11 mouse cellular contexts compared by ENCODE assay signal in genomic region chr5:4993192-4993601, GRCm38 (mm10).
DNase-seq lines count a peak whose midpoint lies in the region; ATAC-seq and TF ChIP-seq lines count a peak whose summit lies in the region.
"Had no signal": no experiment of that assay in that cellular context is flagged by ENCODE, and none has a peak within 500 bp of the region (broad histone marks: within the 10 kb centered on the region; RNA-seq: fewer than 3 reads in every experiment).

No protein-coding gene starts in this region.

- ATAC-seq in hindbrain, postnatal 0 days, result peak; percentile 79; the same call in 1 of the 2 replicates
- ATAC-seq in hindbrain, embryonic 13.5 days (ENCODE audit: low FRiP score), result no peak
- no peak for ATAC-seq in megakaryocyte-erythroid progenitor cell, adult 5-6 weeks (replicated peaks; ENCODE audit: low FRiP score, low TSS enrichment, poor library complexity, severe bottlenecking)
- no peak for ATAC-seq in heart, embryonic 11.5 days (replicated peaks; ENCODE audit: insufficient number of reproducible peaks, low FRiP score, low TSS enrichment)

- no peak overlapping the region for H3K9ac ChIP-seq in hindbrain, postnatal 0 days (replicated peaks; ENCODE audit: low read length)
- no peak overlapping the region for H3K9ac ChIP-seq in hindbrain, embryonic 13.5 days
- no peak overlapping the region for H3K9ac ChIP-seq in heart, embryonic 11.5 days (ENCODE audit: low read depth, low read length)
- H3K9ac ChIP-seq: limb, embryonic 12.5 days had no signal

- TF ChIP-seq CTCF in hindbrain, postnatal 0 days (IDR thresholded peaks at IDR 0.05; ENCODE audit: low read depth), result no peak; the same call in 1 of the 2 replicates

- no peaks in the 10 kb centered on the region for H3K4me1 ChIP-seq in hindbrain, postnatal 0 days (ENCODE audit: insufficient read depth, low read length)
- peaks cover 5% of the 10 kb centered on the region; the same call in 1 of the 2 replicates for H3K4me1 ChIP-seq in hindbrain, embryonic 13.5 days (replicated peaks)
- no peaks in the 10 kb centered on the region; the same call in 1 of the 2 replicates for H3K4me1 ChIP-seq in heart, embryonic 11.5 days (ENCODE audit: control insufficient read depth, insufficient read depth, low read length)
- H3K4me1 ChIP-seq: limb, embryonic 12.5 days had no signal

- WGBS in hindbrain, postnatal 0 days, result 54% methylated on average over 4 of the region's 4 CpGs
- 87% methylated on average over 4 of the region's 4 CpGs for WGBS in hindbrain, embryonic 13.5 days
- 73% methylated on average over 4 of the region's 4 CpGs for WGBS in heart, embryonic 11.5 days (ENCODE audit: insufficient replicate concordance)

- H3K4me3 ChIP-seq in hindbrain, postnatal 0 days (ENCODE audit: low read length), result no peak overlapping the region
- no peak overlapping the region for H3K4me3 ChIP-seq in hindbrain, embryonic 13.5 days
- H3K4me3 ChIP-seq in heart, embryonic 11.5 days (ENCODE audit: low read depth, low read length), result no peak overlapping the region
- H3K4me3 ChIP-seq: limb, embryonic 12.5 days had no signal

- no peaks in the 10 kb centered on the region for H3K9me3 ChIP-seq in hindbrain, postnatal 0 days (ENCODE audit: low read length)
- no peaks in the 10 kb centered on the region for H3K9me3 ChIP-seq in hindbrain, embryonic 13.5 days
- H3K9me3 ChIP-seq in heart, embryonic 11.5 days (replicated peaks; ENCODE audit: control insufficient read depth, low read length), result no peaks in the 10 kb centered on the region
- H3K9me3 ChIP-seq: limb, embryonic 12.5 days had no signal

- no peaks in the 10 kb centered on the region for H3K36me3 ChIP-seq in hindbrain, postnatal 0 days (ENCODE audit: insufficient read depth, low read length)
- no peaks in the 10 kb centered on the region for H3K36me3 ChIP-seq in hindbrain, embryonic 13.5 days
- H3K36me3 ChIP-seq in heart, embryonic 11.5 days (ENCODE audit: control insufficient read depth, insufficient read depth, low read length), result no peaks in the 10 kb centered on the region
- H3K36me3 ChIP-seq: limb, embryonic 12.5 days had no signal

- H3K27me3 ChIP-seq in hindbrain, postnatal 0 days (ENCODE audit: insufficient read depth, low read length), result no peaks in the 10 kb centered on the region
- H3K27me3 ChIP-seq in hindbrain, embryonic 13.5 days, result no peaks in the 10 kb centered on the region
- H3K27me3 ChIP-seq in heart, embryonic 11.5 days (ENCODE audit: control insufficient read depth, insufficient read depth, low read length), result no peaks in the 10 kb centered on the region
- H3K27me3 ChIP-seq: limb, embryonic 12.5 days had no signal

- DNase-seq in hindbrain, postnatal 0 days (ENCODE audit: low spot score), result peak; percentile 10
- peak; percentile 18 to 24 for DNase-seq in cerebellum, postnatal 25 days
- DNase-seq in layer of hippocampus, postnatal 10 days (ENCODE audit: low spot score in 2 of 2), result peak; percentile 41 to 42
- peak; percentile 60 for DNase-seq in right cerebral cortex, postnatal 14 days
- DNase-seq in lung, postnatal 14 days, result no peak
- DNase-seq: adrenal gland, postnatal 14 days; thymus, postnatal 14 days had no signal

- no peak overlapping the region for H3K4me2 ChIP-seq in hindbrain, postnatal 0 days (ENCODE audit: low read depth, low read length)
- no peak overlapping the region for H3K4me2 ChIP-seq in hindbrain, embryonic 13.5 days
- H3K4me2 ChIP-seq in heart, embryonic 11.5 days, result no peak overlapping the region
- H3K4me2 ChIP-seq: limb, embryonic 12.5 days had no signal

- H3K27ac ChIP-seq in hindbrain, postnatal 0 days, result no peak overlapping the region
- H3K27ac ChIP-seq in hindbrain, embryonic 13.5 days, result no peak overlapping the region
- no peak overlapping the region for H3K27ac ChIP-seq in heart, embryonic 11.5 days (ENCODE audit: low read depth, low read length)
- H3K27ac ChIP-seq: limb, embryonic 12.5 days had no signal
